Mouse (Mus musculus): ENCODE results near the gene Tuba8.

DNA sequence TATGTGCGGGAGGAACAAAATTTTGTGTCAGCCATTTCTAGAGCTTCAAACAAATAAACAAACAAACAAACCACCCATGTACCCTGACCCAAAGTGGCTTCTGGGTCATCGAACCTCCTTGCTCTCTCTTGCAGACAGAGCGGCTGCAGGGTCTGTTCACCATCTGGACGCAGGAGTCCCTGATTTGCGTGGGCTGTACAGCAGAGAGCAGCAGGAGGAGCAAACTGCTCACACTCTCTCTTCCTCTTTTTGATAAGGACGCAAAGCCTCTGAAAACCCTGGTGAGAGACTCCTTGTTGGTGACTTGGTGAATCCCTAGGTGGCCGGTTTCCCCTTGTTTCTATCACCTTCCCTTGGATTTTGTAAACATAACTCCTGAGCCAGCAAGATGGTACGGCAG lies 50.7 kb downstream of the Tuba8 start:
- TF ChIP-seq POLR2AphosphoS2 (IDR thresholded peaks at IDR 0.05; ENCODE audit: low read length) (no peak), CTCF (IDR thresholded peaks at IDR 0.05 in 2 of 3, conservative IDR thresholded peaks at IDR 0.05 in 1 of 3; ENCODE audit: control insufficient read depth in 1 of 3, insufficient read depth in 1 of 3, low read depth in 2 of 3, low read length in 3 of 3, poor library complexity in 1 of 3, severe bottlenecking in 1 of 3) (no peak; a peak in 1 of 6 replicates)

Data from MEL (cell line).